Mouse (Mus musculus) ES-E14 (cell line): Measurements from ENCODE around the gene Card9.

Source experiments
- CHD2 ChIP-seq: IDR thresholded peaks from 2 replicates; pipeline ENCODE4 v1.6.1; 2014; ENCODE audit warnings: mild to moderate bottlenecking, low read depth, low read length, inconsistent platforms
- MAFK ChIP-seq: IDR thresholded peaks from 2 replicates; pipeline ENCODE4 v1.6.1; 2014; ENCODE audit warnings: mild to moderate bottlenecking, low read depth, low read length, inconsistent platforms; ENCODE audit not compliant: insufficient read depth
- ZC3H11A ChIP-seq: IDR thresholded peaks from 2 replicates; pipeline ENCODE4 v1.6.1; 2012; ENCODE audit warnings: low read depth, mild to moderate bottlenecking, inconsistent platforms, low read length, borderline replicate concordance

- no peak for TF ChIP-seq MAFK
- no peak for TF ChIP-seq ZC3H11A
- TF ChIP-seq CHD2 = no peak
These were observed 31.3 kb downstream of the Card9 start for GRCm38 (mm10) chr2:26329402-26329801.
